Mouse (Mus musculus) spleen, postnatal 36 days (tissue): ENCODE data around the gene Samsn1.

Source experiments
- DNase-seq, 2 experiments: peaks; one replicate each; pipeline ENCODE4 v3.0.0; 2022; ENCODE audit warnings: low spot score in 2 of 2, mixed read lengths in 1 of 2

Gene Samsn1

GRCm38 (mm10) chr16:76022181-76022580 is at the start of gene Samsn1:
Samsn1 (minus strand) TSS chr16:76022281.
- DNase-seq, result no peak

GRCm38 (mm10) chr16:76066082-76066635 is 44.1 kb upstream of the Samsn1 start:
- no peak for DNase-seq

- peak; percentile 43 to 48 for DNase-seq
Observed at GRCm38 (mm10) chr16:76054976-76055375, 32.9 kb upstream of the Samsn1 start.

GRCm38 (mm10) chr16:76054079-76054478 is 32.0 kb upstream of the Samsn1 start:
- no peak for DNase-seq

- peak; percentile 69 to 76 for DNase-seq
Observed at GRCm38 (mm10) chr16:76053537-76053936, 31.5 kb upstream of the Samsn1 start.

GRCm38 (mm10) chr16:76047066-76047465 is 25.0 kb upstream of the Samsn1 start:
- no peak for DNase-seq

GRCm38 (mm10) chr16:76040319-76040945 is 18.4 kb upstream of the Samsn1 start:
- no peak for DNase-seq

- DNase-seq, result no peak
Observed at GRCm38 (mm10) chr16:76019164-76019563, 2.9 kb downstream of the Samsn1 start.

GRCm38 (mm10) chr16:76003812-76004389 is 18.2 kb downstream of the Samsn1 start:
- DNase-seq, result no peak

GRCm38 (mm10) chr16:76002870-76003572 is 19.1 kb downstream of the Samsn1 start:
- peak; percentile 7 to 8 for DNase-seq

- peak; percentile 10 to 18 for DNase-seq
Observed at GRCm38 (mm10) chr16:76002287-76002686, 19.8 kb downstream of the Samsn1 start.

- DNase-seq, result no peak
Observed at GRCm38 (mm10) chr16:76001788-76002187, 20.3 kb downstream of the Samsn1 start.

GRCm38 (mm10) chr16:76000127-76000526 is 22.0 kb downstream of the Samsn1 start:
- DNase-seq, result no peak

- DNase-seq, result no peak
Observed at GRCm38 (mm10) chr16:75990173-75990572, 31.9 kb downstream of the Samsn1 start.

GRCm38 (mm10) chr16:75983831-75984230 is 38.2 kb downstream of the Samsn1 start:
- DNase-seq, result no peak

- no peak for DNase-seq
Observed at GRCm38 (mm10) chr16:75979381-75979780, 42.7 kb downstream of the Samsn1 start.

GRCm38 (mm10) chr16:75977798-75978197 is 44.3 kb downstream of the Samsn1 start:
- no peak for DNase-seq

- no peak for DNase-seq
Observed at GRCm38 (mm10) chr16:75975682-75976332, 46.3 kb downstream of the Samsn1 start.

- DNase-seq, result no peak
Observed at GRCm38 (mm10) chr16:75970266-75970998, 51.6 kb downstream of the Samsn1 start.

- DNase-seq, result no peak
Observed at GRCm38 (mm10) chr16:75962021-75962420, 60.1 kb downstream of the Samsn1 start.

GRCm38 (mm10) chr16:75961487-75961886 is 60.6 kb downstream of the Samsn1 start:
- DNase-seq, result no peak
